Mouse (Mus musculus) adrenal gland, adult 18-20 months (tissue): Measurements from ENCODE around the gene Zfp804b. TPM values are rescaled to one million over a fixed set of nuclear protein-coding genes. Genes with fewer than 3 reads are reported as not detected.

Source experiments
- total RNA-seq, 2 experiments: library from RNA; stranded (reverse); gene quantifications; 1 replicate in 1 of 2; 2 replicates in 1 of 2; pipeline ENCODE4 v1.2.3; 2021

Gene Zfp804b
- total RNA-seq, 2 experiments from 2014 or later, result 0.23 to 0.51 TPM

Other genes starting within 250 kb of the Zfp804b start
- not detected for gene Tex47, start 40.6 kb downstream of the Zfp804b start, total RNA-seq